Mouse (Mus musculus): ENCODE measurements around the gene Clpsl2.

Clpsl2 gene

DNA sequence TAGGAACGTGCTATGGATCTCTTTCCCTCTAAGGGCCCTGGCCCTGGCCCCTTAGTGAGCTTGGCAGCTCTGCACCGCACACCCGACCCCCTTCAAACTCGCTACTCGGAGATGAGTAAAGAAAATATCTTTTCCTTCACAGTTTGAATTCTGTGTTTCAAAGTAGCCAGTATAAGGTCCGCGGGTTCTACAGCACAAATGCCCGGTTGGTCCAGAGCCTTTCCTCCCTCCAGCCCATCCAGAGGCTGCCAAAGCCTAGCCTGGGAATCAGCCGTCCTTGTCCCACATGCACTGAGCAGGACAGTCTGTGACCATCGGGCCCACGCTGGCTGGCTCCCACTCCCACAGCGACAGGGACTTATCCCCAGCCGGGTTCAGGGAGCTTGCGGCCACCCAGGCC lies at the start of gene Clpsl2:
Gene Clpsl2, plus strand, starts transcription at position 301 of the 400 bp plus-strand sequence.
- in situ Hi-C loops (cut with MboI; ENCODE audit: unreplicated experiment in 2 of 2) = loop anchor here in 1 of 2 experiments (25.0 kb wide), 1 partner anchor 462 kb away; the partner anchor contains the start of gene Tcp11

DNA sequence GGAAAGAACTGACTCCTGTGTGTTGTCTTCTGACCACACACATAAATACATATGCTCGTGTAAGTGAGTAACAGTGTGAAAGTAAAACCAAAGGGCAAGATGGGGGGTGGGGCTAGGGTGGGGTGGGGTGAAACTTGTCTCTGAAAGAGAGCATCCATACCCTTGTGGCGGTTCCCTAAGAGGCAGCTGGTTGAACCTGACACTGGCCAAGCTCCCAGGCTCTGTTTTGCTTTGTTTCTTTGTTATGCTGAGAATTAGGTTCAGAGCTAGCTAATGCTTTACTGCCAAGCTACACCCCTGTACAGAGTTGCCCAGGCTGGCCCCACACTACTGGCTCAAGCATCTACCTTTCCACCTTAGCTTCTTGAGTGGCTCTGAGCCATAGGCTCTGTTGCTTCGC lies 48.7 kb upstream of the Clpsl2 start:
- in situ Hi-C loops (cut with MboI; ENCODE audit: unreplicated experiment in 2 of 2) = loop anchor here in 1 of 2 experiments (25.0 kb wide), 2 partner anchors 288 to 1463 kb away; partner anchors contain the start of genes Bak1 and Def6

DNA sequence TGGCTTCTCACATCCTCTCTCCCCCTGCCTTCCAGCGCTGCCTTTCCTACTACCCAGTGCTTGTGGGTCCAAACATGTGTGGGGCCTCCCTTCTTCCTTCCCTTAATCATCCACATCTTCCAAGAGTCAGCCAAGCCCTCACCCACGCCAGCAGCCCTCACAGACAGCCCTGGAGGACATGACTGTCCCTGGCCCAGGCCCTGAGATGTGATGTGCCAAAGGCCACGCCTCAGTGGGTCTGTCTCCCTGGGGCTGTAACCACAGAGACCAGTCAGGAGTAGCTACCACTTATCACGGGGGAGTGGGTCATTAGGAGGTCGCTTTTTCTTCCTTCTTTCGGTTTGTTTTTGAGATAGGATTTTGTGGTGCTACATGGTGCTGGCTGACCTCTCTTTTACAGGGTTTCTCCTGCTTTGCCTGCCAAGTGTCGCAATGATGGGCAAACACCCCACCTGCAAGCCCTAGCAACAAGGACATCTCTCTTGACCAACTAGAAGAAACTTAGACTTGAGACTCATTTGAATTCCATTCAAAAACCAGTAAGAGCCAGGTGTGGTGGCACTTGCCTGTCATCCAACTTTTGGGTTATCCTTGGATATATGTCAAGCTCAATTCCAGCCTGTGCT lies 46.9 kb upstream of the Clpsl2 start:
- in situ Hi-C loops (cut with MboI; ENCODE audit: unreplicated experiment in 2 of 2) = loop anchor here in 1 of 2 experiments (25.0 kb wide), 2 partner anchors 290 to 1465 kb away; partner anchors contain the start of genes Bak1 and Def6

DNA sequence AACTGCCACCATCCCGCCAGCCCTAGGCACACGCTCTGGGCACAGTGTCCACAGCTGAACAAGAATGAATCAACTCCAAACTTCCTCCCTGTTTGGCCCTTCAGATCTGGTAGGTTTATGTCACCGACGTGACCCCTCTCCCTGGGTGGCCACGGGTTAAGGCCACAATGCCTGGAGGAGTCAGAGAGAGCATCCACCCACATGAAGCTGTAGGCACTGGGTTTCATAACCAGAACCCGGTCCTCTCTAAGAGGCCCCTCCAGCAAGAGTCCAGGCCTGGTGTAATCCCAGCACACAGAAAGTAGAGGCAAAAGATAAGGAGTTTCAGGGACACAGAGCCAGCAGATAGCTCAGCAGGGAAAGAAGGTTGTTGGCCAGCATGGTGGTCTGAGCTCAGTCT lies 45.0 kb upstream of the Clpsl2 start:
- in situ Hi-C loops (cut with MboI; ENCODE audit: unreplicated experiment in 2 of 2) = loop anchor here in 1 of 2 experiments (25.0 kb wide), 2 partner anchors 292 to 1467 kb away; partner anchors contain the start of genes Bak1 and Def6

DNA sequence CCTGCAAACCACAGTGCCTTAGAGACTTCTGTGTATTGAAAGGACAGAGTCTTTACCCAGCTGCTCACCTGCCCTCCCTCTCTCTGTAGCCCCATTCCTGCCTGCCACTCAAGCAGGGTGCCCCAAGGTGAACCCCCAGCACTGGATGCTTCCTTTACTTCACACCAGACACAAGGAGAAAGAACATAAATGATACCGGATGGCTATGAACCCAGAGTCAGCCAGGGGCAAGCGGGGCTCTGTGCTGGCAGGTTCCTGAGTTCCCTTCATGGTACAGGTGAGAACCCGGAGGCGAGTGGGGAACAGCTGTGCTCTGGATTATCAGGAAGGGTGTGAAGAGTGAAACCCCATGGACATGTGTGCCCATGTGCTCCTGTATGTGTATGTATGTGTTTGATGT lies 43.6 kb upstream of the Clpsl2 start:
- in situ Hi-C loops (cut with MboI; ENCODE audit: unreplicated experiment in 2 of 2) = loop anchor here in 1 of 2 experiments (25.0 kb wide), 2 partner anchors 293 to 1468 kb away; partner anchors contain the start of genes Bak1 and Def6

DNA sequence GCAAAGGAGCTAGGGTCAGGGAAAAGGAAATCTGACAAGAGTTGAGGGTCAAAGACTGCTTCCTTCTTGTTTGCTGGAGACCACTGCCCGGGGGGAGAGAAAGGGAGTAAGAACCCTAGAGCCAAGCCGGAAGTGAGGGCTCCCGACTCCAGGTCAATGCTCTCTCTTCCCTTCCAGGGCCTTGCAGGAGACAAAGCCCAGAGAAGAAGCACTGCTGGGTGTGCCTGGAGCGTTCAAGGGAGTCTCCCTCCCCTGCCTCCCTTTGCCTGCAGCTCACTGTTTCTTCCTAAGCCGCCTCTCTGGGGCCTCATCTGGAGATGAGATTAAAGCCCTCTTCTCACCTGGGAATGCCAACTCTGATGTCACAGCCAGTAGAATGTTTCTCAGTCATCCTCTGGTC lies 42.3 kb upstream of the Clpsl2 start:
- in situ Hi-C loops (cut with MboI; ENCODE audit: unreplicated experiment in 2 of 2) = loop anchor here in 1 of 2 experiments (25.0 kb wide), 2 partner anchors 295 to 1470 kb away; partner anchors contain the start of genes Bak1 and Def6

DNA sequence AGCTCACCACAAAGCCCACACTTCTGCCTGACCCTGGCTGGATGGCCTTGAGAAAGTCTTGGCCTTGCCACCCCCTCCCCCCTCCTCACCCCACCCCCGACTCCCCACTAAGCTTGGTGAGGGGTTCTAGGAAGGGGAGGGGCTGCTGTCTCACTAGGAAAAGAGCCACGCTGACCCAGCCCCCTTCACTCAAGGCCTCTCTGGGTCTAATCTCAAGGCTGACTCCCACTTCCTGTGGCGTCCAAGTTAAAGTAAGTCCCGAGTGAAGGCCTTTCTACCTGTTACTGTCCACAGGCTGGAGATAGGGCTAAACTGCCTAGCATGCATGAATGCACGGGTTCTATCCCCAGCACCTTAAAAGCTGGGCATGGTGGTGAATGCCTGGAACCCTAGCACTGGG lies 41.7 kb upstream of the Clpsl2 start:
- in situ Hi-C loops (cut with MboI; ENCODE audit: unreplicated experiment in 2 of 2) = loop anchor here in 1 of 2 experiments (25.0 kb wide), 2 partner anchors 295 to 1470 kb away; partner anchors contain the start of genes Bak1 and Def6

DNA sequence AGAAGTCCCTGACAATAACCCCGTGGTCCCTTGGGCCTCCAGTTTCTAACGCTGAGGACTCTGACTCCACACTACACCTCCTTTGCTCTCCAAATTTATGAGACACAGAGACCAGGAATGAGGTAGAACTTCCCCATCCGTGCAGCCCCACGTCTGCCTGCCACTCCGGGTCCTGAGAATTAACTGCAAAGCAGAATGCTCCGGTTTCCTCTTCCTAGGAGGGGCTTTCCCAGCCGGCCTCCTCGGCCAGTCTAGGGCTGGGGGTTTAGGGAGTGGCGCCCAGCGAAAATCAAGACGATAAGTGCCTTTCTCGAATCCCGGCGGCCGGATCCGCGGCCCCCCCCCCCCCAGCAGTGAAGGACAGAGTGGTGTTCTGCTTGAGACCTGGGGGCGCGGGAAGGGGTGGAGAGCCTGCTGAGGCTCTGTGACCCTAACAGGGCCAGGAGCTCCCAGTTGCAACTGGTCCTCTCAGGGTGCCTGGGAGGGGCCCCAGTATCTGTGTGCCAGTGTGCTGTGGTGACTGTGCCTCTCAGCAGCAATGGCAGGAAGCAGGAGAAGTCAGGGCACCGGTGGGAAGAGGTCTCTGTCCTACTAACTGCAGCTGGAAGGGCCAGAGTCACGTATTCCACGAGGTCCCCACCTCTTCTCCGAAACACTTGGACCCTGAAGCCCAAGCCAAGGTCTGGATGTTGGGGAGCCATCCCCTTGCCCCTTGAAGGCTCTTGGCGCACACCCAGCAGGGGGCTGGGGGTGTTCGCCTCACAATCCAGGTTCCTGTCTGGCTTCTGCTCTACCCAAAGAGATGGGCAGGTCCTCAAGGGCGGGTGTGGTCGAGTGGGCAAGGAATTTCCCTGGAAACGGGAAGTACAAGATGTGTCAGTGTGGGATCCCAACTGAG lies 38.5 kb upstream of the Clpsl2 start:
- in situ Hi-C loops (cut with MboI; ENCODE audit: unreplicated experiment in 2 of 2) = loop anchor here in 1 of 2 experiments (25.0 kb wide), 2 partner anchors 298 to 1473 kb away; partner anchors contain the start of genes Bak1 and Def6

DNA sequence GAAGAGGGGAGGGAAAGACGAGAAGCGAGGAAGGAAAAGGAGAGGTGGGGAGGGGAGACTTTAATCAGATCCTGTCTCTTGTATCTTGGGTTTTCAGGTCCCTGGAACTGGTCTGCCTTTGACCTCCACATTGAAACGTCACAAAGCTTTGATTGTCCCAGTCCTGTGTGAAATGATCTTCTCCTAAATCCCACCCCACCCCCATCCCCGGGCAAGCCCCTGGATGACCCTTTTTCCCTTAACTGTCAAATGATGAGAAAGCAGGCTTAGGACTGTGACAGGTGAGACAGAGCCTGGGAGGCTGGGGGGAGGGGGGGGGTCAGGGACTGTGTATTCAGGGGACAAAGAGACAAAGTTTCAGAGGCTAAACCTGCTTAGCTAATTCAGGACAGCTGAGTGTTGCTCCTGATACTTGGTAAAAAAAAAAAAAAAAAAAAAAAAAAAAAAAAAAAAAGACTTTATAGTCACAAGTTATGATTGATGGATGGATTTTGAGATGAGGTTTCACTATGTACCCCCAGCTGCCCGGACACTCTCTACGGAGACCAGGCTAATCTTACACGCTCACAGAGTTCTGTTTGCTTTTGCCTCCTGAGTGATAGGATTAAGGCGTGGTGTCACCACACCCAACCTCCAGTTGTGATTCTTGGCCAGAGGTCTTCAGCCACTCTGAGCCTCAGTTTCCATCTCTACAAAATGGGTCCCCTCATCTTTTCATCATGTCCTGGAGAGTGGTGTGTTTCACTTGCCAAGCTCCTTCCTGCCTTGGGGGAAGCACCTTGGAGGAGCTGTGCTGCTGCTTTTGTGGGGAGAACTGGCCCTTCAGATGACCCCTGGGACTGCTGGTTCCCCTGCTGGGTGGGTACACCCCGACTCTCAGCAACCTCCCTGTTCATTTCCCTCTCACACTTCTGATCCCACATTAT lies 37.3 kb upstream of the Clpsl2 start:
- in situ Hi-C loops (cut with MboI; ENCODE audit: unreplicated experiment in 2 of 2) = loop anchor here in 1 of 2 experiments (25.0 kb wide), 2 partner anchors 300 to 1475 kb away; partner anchors contain the start of genes Bak1 and Def6

DNA sequence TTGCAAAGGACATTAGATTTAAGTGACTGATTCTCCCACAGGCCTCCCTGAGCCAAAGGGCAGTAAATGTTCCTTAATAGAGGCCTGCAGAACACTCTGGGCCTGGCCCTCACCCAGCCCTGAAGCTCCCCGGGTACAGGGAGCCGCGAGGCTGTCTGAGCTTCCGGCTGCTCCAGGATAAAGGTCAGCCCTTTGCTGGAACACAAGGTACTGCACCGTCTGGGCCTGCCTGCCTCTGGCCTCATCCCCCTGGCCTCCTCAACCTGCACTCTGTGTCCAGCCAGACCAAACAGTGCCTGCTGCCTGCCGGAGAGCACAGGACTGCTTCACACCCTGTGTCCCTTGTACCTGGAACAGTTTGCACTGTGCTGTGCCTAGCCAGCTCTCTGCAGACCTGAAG lies 36.5 kb upstream of the Clpsl2 start:
- in situ Hi-C loops (cut with MboI; ENCODE audit: unreplicated experiment in 2 of 2) = loop anchor here in 1 of 2 experiments (25.0 kb wide), 2 partner anchors 300 to 1475 kb away; partner anchors contain the start of genes Bak1 and Def6

DNA sequence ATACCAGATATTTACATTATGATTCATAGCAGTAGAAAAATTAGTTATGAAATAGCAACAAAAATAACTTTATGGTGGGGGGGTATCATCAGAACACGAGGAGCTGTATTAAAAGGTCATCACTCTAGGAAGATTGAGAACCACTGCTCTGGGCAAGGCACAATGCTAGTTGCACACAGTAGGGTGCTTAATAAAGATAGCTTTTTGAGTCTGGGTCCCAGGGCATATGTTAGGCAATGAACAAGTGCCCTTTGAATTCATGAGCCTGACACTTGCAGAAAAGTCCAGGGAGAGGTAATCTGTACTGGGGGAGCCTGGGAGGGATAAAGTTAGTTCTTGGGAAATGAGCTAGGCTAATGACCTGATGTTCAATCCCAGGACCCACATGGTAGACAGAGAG lies 35.9 kb upstream of the Clpsl2 start:
- in situ Hi-C loops (cut with MboI; ENCODE audit: unreplicated experiment in 2 of 2) = loop anchor here in 1 of 2 experiments (25.0 kb wide), 2 partner anchors 301 to 1476 kb away; partner anchors contain the start of genes Bak1 and Def6

DNA sequence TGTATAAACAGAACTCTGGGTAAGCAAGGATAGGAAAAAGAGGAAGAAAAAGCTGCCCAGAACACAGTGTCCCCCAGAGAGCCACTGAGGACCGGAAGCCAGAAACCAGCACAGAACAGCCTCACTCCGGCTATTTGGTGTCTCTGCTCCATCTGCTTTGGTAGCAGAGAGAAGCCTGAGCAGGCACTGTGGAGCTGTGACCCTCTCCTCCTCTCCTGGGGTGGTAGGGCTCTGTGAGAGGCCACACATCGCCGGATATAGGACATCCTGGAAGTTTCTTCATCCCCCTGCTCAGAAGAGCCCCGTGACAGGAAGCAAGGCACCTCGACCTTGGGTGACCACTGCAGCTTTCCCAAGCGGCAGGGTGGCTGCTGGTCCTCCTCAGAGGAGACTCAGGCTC lies 35.4 kb upstream of the Clpsl2 start:
- in situ Hi-C loops (cut with MboI; ENCODE audit: unreplicated experiment in 2 of 2) = loop anchor here in 1 of 2 experiments (25.0 kb wide), 2 partner anchors 302 to 1477 kb away; partner anchors contain the start of genes Bak1 and Def6

DNA sequence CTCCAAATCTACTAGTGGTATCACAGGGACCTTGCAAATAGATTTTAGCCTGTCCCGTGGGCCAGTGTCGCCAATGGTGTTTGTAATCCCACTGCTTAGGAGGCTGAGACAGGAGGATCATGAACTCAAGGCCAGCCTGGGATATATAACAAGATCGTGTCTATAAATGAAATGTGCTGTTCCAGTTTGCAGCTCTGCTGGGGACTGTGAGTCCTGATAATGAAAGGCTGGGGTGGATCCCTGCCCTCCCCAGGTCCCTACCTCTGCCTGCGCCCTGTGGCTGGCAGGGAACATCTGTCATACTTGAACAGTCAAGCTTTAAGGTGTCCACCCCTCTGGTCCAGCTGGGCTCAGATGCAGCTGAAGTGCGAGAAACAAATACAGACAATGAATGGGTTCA lies 34.7 kb upstream of the Clpsl2 start:
- in situ Hi-C loops (cut with MboI; ENCODE audit: unreplicated experiment in 2 of 2) = loop anchor here in 1 of 2 experiments (25.0 kb wide), 2 partner anchors 302 to 1477 kb away; partner anchors contain the start of genes Bak1 and Def6

DNA sequence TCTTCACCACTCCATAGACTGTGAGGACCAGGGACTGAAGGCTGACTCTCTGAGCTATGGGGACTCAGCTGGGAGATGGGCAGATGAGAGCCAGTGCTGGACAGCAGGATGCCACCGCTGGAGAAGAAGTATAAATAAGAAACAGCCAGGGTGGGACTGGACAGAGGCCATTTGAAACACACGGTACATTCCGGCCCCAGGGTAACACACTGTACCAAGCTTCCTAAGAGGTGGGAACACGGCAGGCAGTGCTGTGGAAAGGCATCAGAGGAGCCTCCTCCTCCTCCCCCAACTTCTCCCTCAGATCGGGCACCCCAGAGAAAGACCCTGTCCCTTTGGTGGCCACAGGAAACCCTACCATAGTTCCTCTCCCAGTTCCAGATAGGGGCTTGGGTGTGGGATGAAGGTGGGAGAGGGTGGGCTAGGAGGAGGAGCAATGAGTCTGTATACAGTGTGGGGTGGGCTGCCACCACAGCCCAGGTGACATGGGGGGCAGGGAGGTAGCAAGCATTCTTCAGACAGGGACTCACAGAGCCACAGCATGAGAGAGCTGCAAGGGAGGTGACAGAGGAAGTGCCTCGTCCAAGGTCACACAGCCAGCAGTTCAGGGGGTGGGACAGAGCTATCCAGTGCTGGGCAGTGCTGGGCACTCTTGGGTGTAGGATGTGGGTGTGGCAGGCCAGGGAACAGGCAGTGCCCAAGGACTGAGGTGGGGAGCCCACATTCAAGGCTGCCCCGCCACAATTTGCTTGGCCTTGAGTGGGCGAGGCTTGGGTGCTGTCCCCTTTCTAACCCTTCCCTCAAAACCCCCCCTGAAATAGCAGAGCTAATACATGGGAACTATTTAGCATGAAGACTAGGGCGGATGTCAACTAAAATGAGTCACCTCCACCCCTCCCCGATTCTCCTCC lies 33.5 kb upstream of the Clpsl2 start:
- in situ Hi-C loops (cut with MboI; ENCODE audit: unreplicated experiment in 2 of 2) = loop anchor here in 1 of 2 experiments (25.0 kb wide), 2 partner anchors 303 to 1478 kb away; partner anchors contain the start of genes Bak1 and Def6

DNA sequence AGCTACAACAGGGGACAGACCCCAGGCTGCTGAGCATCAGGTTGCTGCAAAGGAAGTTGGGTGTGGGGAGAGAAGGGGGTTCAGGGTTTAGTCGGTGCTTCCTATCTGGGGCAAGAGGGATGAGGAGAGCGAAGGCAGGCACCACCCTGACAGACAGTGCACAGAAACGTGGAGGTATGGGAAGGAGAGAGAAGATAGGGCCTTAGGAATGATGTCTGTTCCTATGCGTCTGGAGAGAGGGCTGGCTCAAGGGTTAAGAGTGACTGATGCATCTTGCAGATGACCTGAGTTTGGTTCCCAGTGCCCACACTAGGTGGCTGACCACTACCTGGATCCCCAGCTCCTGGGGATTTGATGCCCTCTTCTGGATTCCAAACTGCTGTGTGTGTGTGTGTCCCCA lies 32.3 kb upstream of the Clpsl2 start:
- in situ Hi-C loops (cut with MboI; ENCODE audit: unreplicated experiment in 2 of 2) = loop anchor here in 1 of 2 experiments (25.0 kb wide), 2 partner anchors 305 to 1480 kb away; partner anchors contain the start of genes Bak1 and Def6

DNA sequence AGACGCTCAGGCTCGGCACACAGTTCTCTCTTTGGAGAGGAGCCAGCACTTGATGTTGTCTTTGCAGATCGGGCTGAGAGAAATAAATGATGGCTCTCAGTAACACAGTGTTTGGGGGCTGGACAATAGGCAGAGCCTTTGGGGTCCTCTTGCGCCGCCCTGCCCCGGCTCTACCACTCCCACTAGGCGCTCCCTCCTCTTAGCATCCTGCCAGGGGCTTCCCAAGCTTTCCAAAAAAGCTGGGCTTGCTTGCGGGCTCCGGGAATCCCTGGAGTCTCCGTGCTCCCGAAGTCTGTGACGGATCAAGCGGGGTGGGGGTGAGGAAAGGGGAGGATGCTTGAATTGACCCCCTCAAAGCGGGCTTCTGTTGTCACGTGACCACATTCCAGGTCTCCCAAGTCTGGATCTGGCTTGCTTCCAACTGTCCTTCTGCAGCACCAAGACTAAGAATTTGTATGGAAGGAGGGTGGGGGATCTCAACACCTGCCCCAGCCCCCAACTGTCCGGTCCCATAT lies 31.7 kb upstream of the Clpsl2 start, which contains the start of gene Fkbp5:
Gene Fkbp5, minus strand, starts transcription at position 87 of the 515 bp plus-strand sequence.
- in situ Hi-C loops (cut with MboI; ENCODE audit: unreplicated experiment in 2 of 2) = loop anchor here in 1 of 2 experiments (25.0 kb wide), 2 partner anchors 305 to 1480 kb away; partner anchors contain the start of genes Bak1 and Def6

DNA sequence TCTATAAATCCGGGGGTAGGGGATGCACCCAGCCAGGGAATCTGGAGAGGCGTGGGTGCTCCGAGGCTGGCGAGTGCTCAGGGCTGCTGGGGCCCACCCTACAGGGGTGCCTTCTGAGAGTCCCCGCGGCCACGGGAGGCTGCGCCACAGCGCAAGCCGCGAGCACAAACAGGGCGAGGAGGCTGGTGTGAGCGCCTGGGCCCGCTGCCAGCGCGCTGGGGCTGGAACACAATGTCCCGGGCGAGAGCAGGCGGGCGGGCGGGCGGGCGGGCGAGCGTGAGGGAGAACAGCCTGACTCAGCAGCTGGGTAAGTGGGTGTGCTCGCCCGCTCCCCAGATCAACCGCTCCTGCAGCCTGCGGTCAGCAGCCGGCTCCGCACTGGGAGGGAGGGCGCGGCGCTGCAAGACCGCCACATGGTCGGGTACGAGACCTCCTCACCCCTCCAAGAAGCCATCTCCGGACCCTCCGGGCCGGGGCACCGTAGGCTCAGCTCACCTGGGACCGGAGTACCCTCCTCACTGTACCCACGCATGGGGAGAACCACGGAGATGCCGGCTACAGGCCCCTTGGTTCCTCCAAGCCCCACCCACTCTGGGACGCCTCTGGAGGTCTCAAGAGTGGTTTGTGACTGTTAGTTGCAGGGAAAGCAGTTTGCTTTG lies 31.1 kb upstream of the Clpsl2 start:
- in situ Hi-C loops (cut with MboI; ENCODE audit: unreplicated experiment in 2 of 2) = loop anchor here in 1 of 2 experiments (25.0 kb wide), 2 partner anchors 306 to 1481 kb away; partner anchors contain the start of genes Bak1 and Def6

All from v-Abl transformed pro-B cells (cell line).